Mouse (Mus musculus): Measurements from ENCODE around the gene Krcc1.

GRCm38 (mm10) chr6:71227157-71227770 is 44.2 kb upstream of the Krcc1 start:
- TF ChIP-seq POLR2A (IDR thresholded peaks at IDR 0.05; ENCODE audit: low read depth, low read length) (no peak), CTCF (IDR thresholded peaks at IDR 0.05; ENCODE audit: borderline replicate concordance, insufficient read depth, low read length) (no peak)

Data from embryonic fibroblast, embryonic 13.5 days (primary cell).